Mouse (Mus musculus): Measurements from ENCODE around the gene Ncapd3. TPM values are rescaled to one million over a fixed set of nuclear protein-coding genes. Genes with fewer than 3 reads are reported as not detected.

Ncapd3 gene
- 44.3 and 46.5 TPM in 2 replicates for polyA plus RNA-seq (2014; fragmentation: Nextera tagmentation; extraction: Ambion mirVana)

- under 1% methylated on average over 71 of the region's 80 CpGs for WGBS
Measured at GRCm38 (mm10) chr9:27029828-27030762, at the start of gene Ncapd3, which contains the start of gene Vps26b. Ncapd3 (plus strand) TSS chr9:27030175. Vps26b (minus strand) TSS chr9:27030065.

GRCm38 (mm10) chr9:26985090-26985613 lies 44.8 kb upstream of the Ncapd3 start:
- H3K4me2 ChIP-seq (ENCODE audit: low read depth, severe bottlenecking) = no peak overlapping the region
- no peak overlapping the region for H3K9ac ChIP-seq (ENCODE audit: low read length)
- ATAC-seq (ENCODE audit: insufficient number of reproducible peaks, low FRiP score, low TSS enrichment, low read depth) (no peak), DNase-seq (ENCODE audit: low spot score) (no peak)
- no peaks in the 10 kb centered on the region for H3K9me3 ChIP-seq (ENCODE audit: control insufficient read depth, low read length)
- WGBS = 82% methylated on average over 2 of the region's 2 CpGs
- H3K27ac ChIP-seq (replicated peaks; ENCODE audit: low read depth, low read length) = no peak overlapping the region
- H3K4me3 ChIP-seq (ENCODE audit: low read depth, low read length) = no peak overlapping the region
- peaks cover 7% of the 10 kb centered on the region; the same call in 1 of the 2 replicates for H3K36me3 ChIP-seq (ENCODE audit: control insufficient read depth, insufficient read depth, low read length)
- H3K27me3 ChIP-seq (ENCODE audit: control insufficient read depth, insufficient read depth, low read length) = no peaks in the 10 kb centered on the region
- H3K4me1 ChIP-seq (ENCODE audit: control insufficient read depth, insufficient read depth, low read length) = no peaks in the 10 kb centered on the region

More at GRCm38 (mm10) chr9:27029828-27030762, at the start of gene Ncapd3, which contains the start of gene Vps26b:
- H3K27ac ChIP-seq (replicated peaks; ENCODE audit: low read depth, low read length) = peak within 1 kb of the TSS; percentile 53; the same call in 1 of the 2 replicates
- no peaks in the 10 kb centered on the region for H3K9me3 ChIP-seq (ENCODE audit: control insufficient read depth, low read length)
- peak within 1 kb of the TSS; percentile 91 for H3K4me2 ChIP-seq (ENCODE audit: low read depth, severe bottlenecking)
- H3K4me1 ChIP-seq (ENCODE audit: control insufficient read depth, insufficient read depth, low read length) = peaks cover 5% of the 10 kb centered on the region; the same call in 1 of the 2 replicates
- peak within 1 kb of the TSS; percentile 84 for H3K9ac ChIP-seq (ENCODE audit: low read length)
- peak within 1 kb of the TSS; percentile 74 for H3K4me3 ChIP-seq (ENCODE audit: low read depth, low read length)
- H3K27me3 ChIP-seq (ENCODE audit: control insufficient read depth, insufficient read depth, low read length) = no peaks in the 10 kb centered on the region
- H3K36me3 ChIP-seq (ENCODE audit: control insufficient read depth, insufficient read depth, low read length) = no peaks in the 10 kb centered on the region
- peak; percentile 94 for ATAC-seq (ENCODE audit: insufficient number of reproducible peaks, low FRiP score, low TSS enrichment, low read depth)
- DNase-seq (ENCODE audit: low spot score) = peak; percentile 95

- peaks cover 7% of the 10 kb centered on the region; the same call in 1 of the 2 replicates for H3K36me3 ChIP-seq (ENCODE audit: control insufficient read depth, insufficient read depth, low read length)
- no peaks in the 10 kb centered on the region for H3K27me3 ChIP-seq (ENCODE audit: control insufficient read depth, insufficient read depth, low read length)
- H3K4me3 ChIP-seq (ENCODE audit: low read depth, low read length) = no peak overlapping the region
- ATAC-seq (ENCODE audit: insufficient number of reproducible peaks, low FRiP score, low TSS enrichment, low read depth) (no peak), DNase-seq (ENCODE audit: low spot score) (no peak)
- H3K9me3 ChIP-seq (ENCODE audit: control insufficient read depth, low read length) = no peaks in the 10 kb centered on the region
- no peak overlapping the region for H3K4me2 ChIP-seq (ENCODE audit: low read depth, severe bottlenecking)
- WGBS = 92% methylated on average over 6 of the region's 6 CpGs
- H3K9ac ChIP-seq (ENCODE audit: low read length) = no peak overlapping the region
- no peaks in the 10 kb centered on the region for H3K4me1 ChIP-seq (ENCODE audit: control insufficient read depth, insufficient read depth, low read length)
- H3K27ac ChIP-seq (replicated peaks; ENCODE audit: low read depth, low read length) = no peak overlapping the region
Measured at GRCm38 (mm10) chr9:26985668-26986277, 44.2 kb upstream of the Ncapd3 start.

GRCm38 (mm10) chr9:26990181-26990580 lies 39.8 kb upstream of the Ncapd3 start:
- 94% methylated on average over 4 of the region's 4 CpGs for WGBS
- peaks cover 7% of the 10 kb centered on the region; the same call in 1 of the 2 replicates for H3K36me3 ChIP-seq (ENCODE audit: control insufficient read depth, insufficient read depth, low read length)
- no peaks in the 10 kb centered on the region for H3K4me1 ChIP-seq (ENCODE audit: control insufficient read depth, insufficient read depth, low read length)
- no peak for DNase-seq (ENCODE audit: low spot score)
- no peak overlapping the region for H3K4me2 ChIP-seq (ENCODE audit: low read depth, severe bottlenecking)
- no peak overlapping the region for H3K9ac ChIP-seq (ENCODE audit: low read length)
- ATAC-seq (ENCODE audit: insufficient number of reproducible peaks, low FRiP score, low TSS enrichment, low read depth) = no peak
- H3K9me3 ChIP-seq (ENCODE audit: control insufficient read depth, low read length) = no peaks in the 10 kb centered on the region
- no peaks in the 10 kb centered on the region for H3K27me3 ChIP-seq (ENCODE audit: control insufficient read depth, insufficient read depth, low read length)
- H3K27ac ChIP-seq (replicated peaks; ENCODE audit: low read depth, low read length) = no peak overlapping the region
- H3K4me3 ChIP-seq (ENCODE audit: low read depth, low read length) = no peak overlapping the region

GRCm38 (mm10) chr9:26993118-26993517 lies 36.9 kb upstream of the Ncapd3 start:
- no peaks in the 10 kb centered on the region for H3K4me1 ChIP-seq (ENCODE audit: control insufficient read depth, insufficient read depth, low read length)
- H3K36me3 ChIP-seq (ENCODE audit: control insufficient read depth, insufficient read depth, low read length) = 0 out of 2 replicates have a peak, but pooled peaks cover 2% of the 10 kb centered on the region
- H3K27me3 ChIP-seq (ENCODE audit: control insufficient read depth, insufficient read depth, low read length) = no peaks in the 10 kb centered on the region
- H3K9me3 ChIP-seq (ENCODE audit: control insufficient read depth, low read length) = no peaks in the 10 kb centered on the region
- H3K27ac ChIP-seq (replicated peaks; ENCODE audit: low read depth, low read length) = no peak overlapping the region
- H3K9ac ChIP-seq (ENCODE audit: low read length) = no peak overlapping the region
- ATAC-seq (ENCODE audit: insufficient number of reproducible peaks, low FRiP score, low TSS enrichment, low read depth) = no peak
- no peak overlapping the region for H3K4me2 ChIP-seq (ENCODE audit: low read depth, severe bottlenecking)
- H3K4me3 ChIP-seq (ENCODE audit: low read depth, low read length) = no peak overlapping the region
- 98% methylated on average over 10 of the region's 10 CpGs for WGBS
- DNase-seq (ENCODE audit: low spot score) = no peak

- ATAC-seq (ENCODE audit: insufficient number of reproducible peaks, low FRiP score, low TSS enrichment, low read depth) (no peak), DNase-seq (ENCODE audit: low spot score) (no peak)
- H3K9me3 ChIP-seq (ENCODE audit: control insufficient read depth, low read length) = no peaks in the 10 kb centered on the region
- 0 out of 2 replicates have a peak, but pooled peaks cover 2% of the 10 kb centered on the region for H3K36me3 ChIP-seq (ENCODE audit: control insufficient read depth, insufficient read depth, low read length)
- H3K9ac ChIP-seq (ENCODE audit: low read length) = no peak overlapping the region
- H3K27ac ChIP-seq (replicated peaks; ENCODE audit: low read depth, low read length) = no peak overlapping the region
- no peak overlapping the region for H3K4me2 ChIP-seq (ENCODE audit: low read depth, severe bottlenecking)
- 82% methylated on average over 3 of the region's 3 CpGs for WGBS
- H3K4me1 ChIP-seq (ENCODE audit: control insufficient read depth, insufficient read depth, low read length) = no peaks in the 10 kb centered on the region
- no peak overlapping the region for H3K4me3 ChIP-seq (ENCODE audit: low read depth, low read length)
- no peaks in the 10 kb centered on the region for H3K27me3 ChIP-seq (ENCODE audit: control insufficient read depth, insufficient read depth, low read length)
Measured at GRCm38 (mm10) chr9:26993900-26994299, 36.1 kb upstream of the Ncapd3 start.

GRCm38 (mm10) chr9:26997062-26997461 lies 32.9 kb upstream of the Ncapd3 start:
- no peak overlapping the region for H3K4me2 ChIP-seq (ENCODE audit: low read depth, severe bottlenecking)
- no peak overlapping the region for H3K4me3 ChIP-seq (ENCODE audit: low read depth, low read length)
- 87% methylated on average over 3 of the region's 3 CpGs for WGBS
- no peaks in the 10 kb centered on the region for H3K36me3 ChIP-seq (ENCODE audit: control insufficient read depth, insufficient read depth, low read length)
- ATAC-seq (ENCODE audit: insufficient number of reproducible peaks, low FRiP score, low TSS enrichment, low read depth) = no peak
- H3K9ac ChIP-seq (ENCODE audit: low read length) = no peak overlapping the region
- peaks cover 6% of the 10 kb centered on the region for H3K4me1 ChIP-seq (ENCODE audit: control insufficient read depth, insufficient read depth, low read length)
- no peaks in the 10 kb centered on the region for H3K27me3 ChIP-seq (ENCODE audit: control insufficient read depth, insufficient read depth, low read length)
- H3K27ac ChIP-seq (replicated peaks; ENCODE audit: low read depth, low read length) = no peak overlapping the region
- no peaks in the 10 kb centered on the region for H3K9me3 ChIP-seq (ENCODE audit: control insufficient read depth, low read length)
- DNase-seq (ENCODE audit: low spot score) = no peak

GRCm38 (mm10) chr9:26997501-26997900 lies 32.5 kb upstream of the Ncapd3 start:
- no peaks in the 10 kb centered on the region for H3K9me3 ChIP-seq (ENCODE audit: control insufficient read depth, low read length)
- 97% methylated on average over 2 of the region's 2 CpGs for WGBS
- no peak overlapping the region for H3K4me3 ChIP-seq (ENCODE audit: low read depth, low read length)
- H3K27ac ChIP-seq (replicated peaks; ENCODE audit: low read depth, low read length) = no peak overlapping the region
- no peaks in the 10 kb centered on the region for H3K27me3 ChIP-seq (ENCODE audit: control insufficient read depth, insufficient read depth, low read length)
- DNase-seq (ENCODE audit: low spot score) (no peak), ATAC-seq (ENCODE audit: insufficient number of reproducible peaks, low FRiP score, low TSS enrichment, low read depth) (no peak)
- no peaks in the 10 kb centered on the region for H3K36me3 ChIP-seq (ENCODE audit: control insufficient read depth, insufficient read depth, low read length)
- no peak overlapping the region for H3K4me2 ChIP-seq (ENCODE audit: low read depth, severe bottlenecking)
- H3K4me1 ChIP-seq (ENCODE audit: control insufficient read depth, insufficient read depth, low read length) = peaks cover 6% of the 10 kb centered on the region
- no peak overlapping the region for H3K9ac ChIP-seq (ENCODE audit: low read length)

Data from limb, embryonic 11.5 days (tissue).